Mouse (Mus musculus) liver, embryonic 13.5 days (tissue): ENCODE results near the gene Gcm1. TPM values are rescaled to one million over a fixed set of nuclear protein-coding genes. Genes with fewer than 3 reads are reported as not detected.

Source experiments
- ATAC-seq: fragments of 200-750 bp; cut with Nextera tagmentation; 2 replicates; pipeline ENCODE4 v1.8.0; 2017; ENCODE audit warnings: low read depth, mild to moderate bottlenecking, moderate number of reproducible peaks, moderate library complexity
- DNase-seq: peaks from one replicate; pipeline ENCODE4 v3.0.0; 2022
- H3K27ac ChIP-seq: fragments of 300-500 bp; sonication (generic); 2 replicates; pipeline ENCODE4 v1.5.1; 2015; ENCODE audit warnings: moderate library complexity, mild to moderate bottlenecking, inconsistent platforms
- H3K27me3 ChIP-seq: fragments of 300-500 bp; sonication (generic); 2 replicates; pipeline ENCODE4 v1.6.1; 2015; ENCODE audit warnings: mild to moderate bottlenecking, inconsistent platforms
- H3K36me3 ChIP-seq: fragments of 300-500 bp; sonication (generic); 2 replicates; pipeline ENCODE4 v1.6.1; 2015; ENCODE audit warnings: mild to moderate bottlenecking, inconsistent platforms
- H3K4me1 ChIP-seq: fragments of 300-500 bp; sonication (generic); replicated peaks from 2 replicates; pipeline ENCODE4 v1.6.1; 2015; ENCODE audit warnings: inconsistent platforms
- H3K4me2 ChIP-seq: fragments of 300-500 bp; sonication (generic); 2 replicates; pipeline ENCODE4 v1.6.1; 2015; ENCODE audit warnings: inconsistent platforms, mild to moderate bottlenecking, moderate library complexity
- H3K4me3 ChIP-seq: fragments of 300-500 bp; sonication (generic); replicated peaks from 2 replicates; pipeline ENCODE4 v1.5.1; 2015; ENCODE audit warnings: mild to moderate bottlenecking, inconsistent platforms
- H3K9ac ChIP-seq: fragments of 300-500 bp; sonication (generic); 2 replicates; pipeline ENCODE4 v1.6.1; 2015; ENCODE audit warnings: mild to moderate bottlenecking, inconsistent platforms
- H3K9me3 ChIP-seq: fragments of 300-500 bp; sonication (generic); replicated peaks from 2 replicates; pipeline ENCODE4 v1.6.1; 2016; ENCODE audit warnings: inconsistent platforms
- WGBS: fragments of 180-500 bp; shearing (Covaris S2); methylation state at CpG from one replicate; pipeline ENCODE4 v1.1.7; 2015; ENCODE audit not compliant: insufficient replicate concordance; 5-methylcytosine and 5-hydroxymethylcytosine counted together
- polyA plus RNA-seq: library from polyadenylated mRNA; unstranded; fragments of >200 nt; fragmentation: Nextera tagmentation; extraction: Ambion mirVana; gene quantifications from 2 replicates; pipeline ENCODE4 v1.2.1, GENCODE M21; 2015

The Gcm1 gene
- not detected in 2 replicates for polyA plus RNA-seq

DNA sequence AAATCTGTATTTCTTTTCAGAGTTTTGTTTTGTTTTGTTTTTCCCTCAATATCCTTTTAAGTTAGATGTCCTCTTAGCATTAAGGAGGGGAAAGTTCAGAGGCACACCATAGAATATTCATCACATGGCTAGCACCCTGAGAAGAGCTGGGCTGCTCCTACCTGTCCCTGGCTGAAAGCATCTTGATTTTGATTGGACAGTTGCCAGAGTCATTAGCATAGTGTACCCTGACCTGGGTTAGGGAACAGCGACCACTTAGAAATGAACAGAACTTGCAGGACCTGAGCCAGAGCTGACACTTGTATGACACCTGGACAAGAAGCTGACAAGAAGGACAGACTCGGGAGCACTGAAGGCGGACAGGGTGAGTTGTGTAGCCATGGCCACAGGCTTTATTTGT is at the start of gene Gcm1:
TSS of gene Gcm1 (plus strand) at position 248 of the 400 bp plus-strand sequence.
- H3K9me3 ChIP-seq = no peaks in the 10 kb centered on the region
- WGBS = 58% methylated on average over 3 of the region's 3 CpGs
- no peaks in the 10 kb centered on the region for H3K27me3 ChIP-seq
- no peak within 1 kb of the TSS for H3K27ac ChIP-seq
- ATAC-seq (no peak), DNase-seq (no peak)
- H3K4me3 ChIP-seq = no peak within 1 kb of the TSS
- no peak within 1 kb of the TSS for H3K4me2 ChIP-seq
- H3K4me1 ChIP-seq = peaks cover 9% of the 10 kb centered on the region; the same call in 1 of the 2 replicates
- no peak within 1 kb of the TSS for H3K9ac ChIP-seq
- no peaks in the 10 kb centered on the region for H3K36me3 ChIP-seq

GRCm38 (mm10) chr9:78003278-78003677 is 48.4 kb upstream of the Gcm1 start:
- no peak overlapping the region for H3K27ac ChIP-seq
- H3K27me3 ChIP-seq = peaks cover 15% of the 10 kb centered on the region
- no peaks in the 10 kb centered on the region for H3K9me3 ChIP-seq
- H3K4me3 ChIP-seq = no peak overlapping the region
- H3K9ac ChIP-seq = no peak overlapping the region
- no peak overlapping the region for H3K4me2 ChIP-seq
- no peaks in the 10 kb centered on the region for H3K36me3 ChIP-seq
- ATAC-seq (no peak), DNase-seq (no peak)
- H3K4me1 ChIP-seq = peaks cover 26% of the 10 kb centered on the region
- WGBS = 66% methylated on average over 2 of the region's 2 CpGs

DNA sequence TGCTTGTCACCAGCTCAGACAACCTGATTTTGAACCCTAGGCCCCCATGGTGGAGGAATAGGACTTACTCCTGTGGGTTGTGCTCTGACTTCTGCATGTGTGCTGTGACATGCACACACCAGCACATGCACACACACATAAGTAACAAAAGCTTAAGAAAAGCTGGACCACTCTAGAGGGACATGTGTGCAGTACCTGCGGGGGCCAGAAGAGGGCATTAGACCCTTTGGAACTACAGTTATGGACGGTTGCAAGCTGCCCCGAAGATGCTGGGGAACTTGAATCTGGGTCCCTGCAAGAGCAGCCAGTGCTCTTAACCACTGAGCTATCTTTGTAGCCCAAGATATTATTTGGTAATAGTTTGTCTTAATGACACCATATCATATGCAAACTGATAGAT is 46.2 kb upstream of the Gcm1 start:
- H3K4me2 ChIP-seq = no peak overlapping the region
- H3K9me3 ChIP-seq = no peaks in the 10 kb centered on the region
- peaks cover 18% of the 10 kb centered on the region for H3K4me1 ChIP-seq
- peaks cover 27% of the 10 kb centered on the region for H3K27me3 ChIP-seq
- WGBS = 15% methylated on average over 3 of the region's 3 CpGs
- no peaks in the 10 kb centered on the region for H3K36me3 ChIP-seq
- peak; percentile 28 for DNase-seq
- H3K9ac ChIP-seq = no peak overlapping the region
- 0 out of 2 replicates have a peak, but pooled peaks have one; percentile 32 for ATAC-seq
- no peak overlapping the region for H3K4me3 ChIP-seq
- H3K27ac ChIP-seq = no peak overlapping the region

- Histone ChIP-seq H3K27me3 (peaks cover 27% of the 10 kb centered on the region), H3K36me3 (no peaks in the 10 kb centered on the region), H3K27ac (no peak overlapping the region), H3K9ac (no peak overlapping the region), H3K4me3 (no peak overlapping the region), H3K9me3 (no peaks in the 10 kb centered on the region), H3K4me2 (no peak overlapping the region), H3K4me1 (peaks cover 8% of the 10 kb centered on the region)
- peak; percentile 73 for ATAC-seq
- WGBS = 45% methylated on average over 19 of the region's 19 CpGs
- no peak for DNase-seq
Measured at GRCm38 (mm10) chr9:78006209-78007001, 45.3 kb upstream of the Gcm1 start.

DNA sequence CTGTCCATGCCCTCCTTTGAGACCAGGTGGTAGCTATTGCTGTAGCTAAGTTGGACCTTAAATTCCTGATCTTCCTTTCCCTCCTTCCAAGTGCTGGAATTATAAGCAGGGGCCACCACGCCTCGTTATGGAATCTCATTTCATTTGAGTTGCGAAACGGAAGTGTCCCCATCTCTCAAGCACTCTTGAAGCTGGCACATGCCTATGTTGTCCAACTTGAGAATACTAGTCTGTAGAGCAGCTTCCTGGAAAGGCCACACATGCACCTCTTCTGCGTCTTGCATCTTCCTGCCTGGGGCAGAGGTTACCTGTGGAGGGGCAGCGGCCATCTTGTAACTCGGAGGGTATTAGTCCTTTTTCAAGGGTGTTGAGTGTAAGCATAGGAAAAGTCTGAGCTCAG is 42.3 kb upstream of the Gcm1 start:
- ATAC-seq = no peak
- no peak overlapping the region for H3K9ac ChIP-seq
- H3K4me2 ChIP-seq = no peak overlapping the region
- H3K4me1 ChIP-seq = peaks cover 6% of the 10 kb centered on the region
- H3K36me3 ChIP-seq = no peaks in the 10 kb centered on the region
- peaks cover 26% of the 10 kb centered on the region for H3K27me3 ChIP-seq
- no peak overlapping the region for H3K27ac ChIP-seq
- H3K9me3 ChIP-seq = no peaks in the 10 kb centered on the region
- DNase-seq = no peak
- H3K4me3 ChIP-seq = no peak overlapping the region
- WGBS = 72% methylated on average over 7 of the region's 7 CpGs

DNA sequence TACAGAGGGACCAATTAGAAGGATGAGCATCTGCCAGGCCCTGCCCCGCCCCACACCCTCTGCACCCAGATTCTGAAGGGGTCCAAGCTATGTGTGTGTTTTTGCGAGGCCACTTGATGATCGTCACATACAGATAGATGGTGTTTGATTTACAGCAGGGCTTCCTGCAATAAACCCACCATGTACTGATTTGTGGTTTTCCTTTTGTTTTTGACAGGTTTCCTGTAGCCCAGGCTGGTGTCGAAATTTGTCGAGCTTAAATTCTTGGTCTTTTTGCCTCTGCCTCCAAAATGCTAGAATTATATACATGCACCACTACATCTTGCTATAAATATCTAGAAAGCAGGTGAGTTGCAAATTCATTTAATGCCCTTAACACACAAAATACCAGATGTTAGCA is 41.5 kb upstream of the Gcm1 start:
- ATAC-seq = no peak
- H3K9me3 ChIP-seq = no peaks in the 10 kb centered on the region
- no peak for DNase-seq
- WGBS = 26% methylated on average over 5 of the region's 5 CpGs
- H3K27me3 ChIP-seq = peaks cover 23% of the 10 kb centered on the region
- no peak overlapping the region for H3K4me3 ChIP-seq
- H3K9ac ChIP-seq = no peak overlapping the region
- no peak overlapping the region for H3K27ac ChIP-seq
- peaks cover 6% of the 10 kb centered on the region for H3K4me1 ChIP-seq
- no peak overlapping the region for H3K4me2 ChIP-seq
- no peaks in the 10 kb centered on the region for H3K36me3 ChIP-seq

DNA sequence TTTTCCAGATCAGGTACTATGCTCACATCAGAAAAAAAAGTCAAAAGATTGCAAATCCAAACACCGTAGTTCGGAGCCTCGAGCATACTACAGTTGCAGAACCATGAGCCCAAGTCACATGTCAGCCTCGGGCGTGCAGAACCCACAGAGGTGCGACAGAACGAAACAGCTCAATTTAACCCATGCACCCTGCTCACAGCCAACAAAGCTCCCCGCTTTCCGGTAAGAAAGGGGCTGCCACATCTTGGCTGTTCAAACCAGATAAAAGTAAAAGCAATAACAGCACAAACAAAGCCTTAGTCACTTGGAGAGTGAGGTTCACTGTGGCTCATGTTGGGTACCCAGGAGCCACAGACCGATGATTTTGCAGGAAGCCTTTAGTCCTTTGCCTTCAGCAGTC is 41.0 kb upstream of the Gcm1 start:
- WGBS = 62% methylated on average over 10 of the region's 10 CpGs
- Histone ChIP-seq H3K4me2 (no peak overlapping the region), H3K9me3 (no peaks in the 10 kb centered on the region), H3K9ac (no peak overlapping the region), H3K27me3 (peaks cover 23% of the 10 kb centered on the region), H3K27ac (no peak overlapping the region), H3K4me1 (peaks cover 6% of the 10 kb centered on the region), H3K36me3 (no peaks in the 10 kb centered on the region), H3K4me3 (no peak overlapping the region)
- ATAC-seq (no peak), DNase-seq (no peak)

GRCm38 (mm10) chr9:78012066-78012465 is 39.7 kb upstream of the Gcm1 start:
- peaks cover 27% of the 10 kb centered on the region for H3K27me3 ChIP-seq
- no peak for ATAC-seq
- H3K9me3 ChIP-seq = no peaks in the 10 kb centered on the region
- no peaks in the 10 kb centered on the region for H3K36me3 ChIP-seq
- no peak overlapping the region for H3K4me3 ChIP-seq
- DNase-seq = no peak
- H3K4me2 ChIP-seq = no peak overlapping the region
- H3K27ac ChIP-seq = no peak overlapping the region
- H3K9ac ChIP-seq = no peak overlapping the region
- H3K4me1 ChIP-seq = no peaks in the 10 kb centered on the region
- WGBS = 71% methylated on average over 4 of the region's 4 CpGs

DNA sequence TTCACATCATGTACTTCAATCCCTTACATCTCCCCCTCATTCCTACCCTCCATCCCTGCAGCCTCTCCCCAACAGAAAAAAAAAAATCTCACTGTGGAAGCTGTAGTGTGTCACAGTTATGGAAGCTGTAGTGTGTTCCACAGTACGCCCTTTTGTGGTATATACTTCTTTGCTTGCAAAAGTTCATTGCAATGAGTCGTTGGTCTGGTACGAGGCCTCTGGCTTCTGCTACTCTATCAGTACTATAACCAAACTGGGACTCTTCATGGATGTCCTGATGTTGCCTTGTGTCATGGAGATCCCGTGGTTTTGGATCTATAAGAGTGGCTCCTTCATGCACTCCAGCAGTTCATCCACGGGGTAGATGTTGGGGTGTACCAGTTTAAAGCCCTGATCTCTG is 39.0 kb upstream of the Gcm1 start:
- Histone ChIP-seq H3K4me3 (no peak overlapping the region), H3K27ac (no peak overlapping the region), H3K4me2 (no peak overlapping the region), H3K9me3 (no peaks in the 10 kb centered on the region), H3K4me1 (no peaks in the 10 kb centered on the region), H3K36me3 (no peaks in the 10 kb centered on the region), H3K9ac (no peak overlapping the region), H3K27me3 (peaks cover 27% of the 10 kb centered on the region)
- ATAC-seq = no peak
- no peak for DNase-seq
- 57% methylated on average over 5 of the region's 5 CpGs for WGBS

- 19% methylated on average over 1 of the region's 1 CpGs for WGBS
- no peak for ATAC-seq
- DNase-seq = no peak
- no peak overlapping the region for H3K4me2 ChIP-seq
- no peaks in the 10 kb centered on the region for H3K36me3 ChIP-seq
- no peaks in the 10 kb centered on the region for H3K4me1 ChIP-seq
- no peak overlapping the region for H3K27ac ChIP-seq
- H3K4me3 ChIP-seq = no peak overlapping the region
- no peaks in the 10 kb centered on the region for H3K9me3 ChIP-seq
- no peak overlapping the region for H3K9ac ChIP-seq
- peaks cover 24% of the 10 kb centered on the region for H3K27me3 ChIP-seq
Measured at GRCm38 (mm10) chr9:78013813-78014212, 37.9 kb upstream of the Gcm1 start.

GRCm38 (mm10) chr9:78015816-78016215 is 35.9 kb upstream of the Gcm1 start:
- no peak overlapping the region for H3K9ac ChIP-seq
- no peak overlapping the region for H3K27ac ChIP-seq
- H3K4me2 ChIP-seq = no peak overlapping the region
- H3K27me3 ChIP-seq = peaks cover 16% of the 10 kb centered on the region
- DNase-seq (no peak), ATAC-seq (no peak)
- H3K4me1 ChIP-seq = no peaks in the 10 kb centered on the region
- no peaks in the 10 kb centered on the region for H3K9me3 ChIP-seq
- 60% methylated on average over 7 of the region's 7 CpGs for WGBS
- no peaks in the 10 kb centered on the region for H3K36me3 ChIP-seq
- no peak overlapping the region for H3K4me3 ChIP-seq

GRCm38 (mm10) chr9:78016288-78016687 is 35.4 kb upstream of the Gcm1 start:
- Histone ChIP-seq H3K36me3 (no peaks in the 10 kb centered on the region), H3K9ac (no peak overlapping the region), H3K27me3 (peaks cover 16% of the 10 kb centered on the region), H3K4me3 (no peak overlapping the region), H3K4me1 (no peaks in the 10 kb centered on the region), H3K27ac (no peak overlapping the region), H3K9me3 (no peaks in the 10 kb centered on the region), H3K4me2 (no peak overlapping the region)
- ATAC-seq = no peak
- 69% methylated on average over 15 of the region's 15 CpGs for WGBS
- DNase-seq = no peak
